Mouse (Mus musculus) cerebellum, adult 2 months (tissue): ENCODE measurements around the gene Fzd7. TPM values are rescaled to one million over a fixed set of nuclear protein-coding genes. Genes with fewer than 3 reads are reported as not detected.
"Not testable (repeated sequence)": the region's sequence is repeated elsewhere in the genome, so short reads cannot be mapped to it uniquely, and the experiment has no call there.

Source experiments
- DNase-seq, 2 experiments: peaks; one replicate each; pipeline ENCODE4 v3.0.0; 2021
- H3K27ac ChIP-seq: fragments of 200-500 bp; 2 replicates; pipeline ENCODE4 v1.5.1; 2012; ENCODE audit warnings: low read length, control low read depth, inconsistent platforms; ENCODE audit not compliant: insufficient read depth
- H3K27me3 ChIP-seq: fragments of 200-500 bp; 2 replicates; pipeline ENCODE4 v1.6.1; 2012; ENCODE audit warnings: inconsistent platforms, mild to moderate bottlenecking, low read length, moderate library complexity; ENCODE audit not compliant: control insufficient read depth, insufficient read depth
- H3K4me1 ChIP-seq: fragments of 200-500 bp; 2 replicates; pipeline ENCODE4 v1.6.1; 2011; ENCODE audit warnings: low read length; ENCODE audit not compliant: control insufficient read depth, insufficient read depth
- H3K4me3 ChIP-seq: fragments of 200-500 bp; replicated peaks from 2 replicates; pipeline ENCODE3; 2011; ENCODE audit warnings: mild to moderate bottlenecking, low read depth, low read length, control low read depth; ENCODE audit not compliant: insufficient read depth
- CTCF ChIP-seq: fragments of 200-500 bp; IDR thresholded peaks from 2 replicates; pipeline ENCODE4 v1.5.1; 2011; ENCODE audit warnings: low read depth, mild to moderate bottlenecking, control low read depth, low read length, moderate library complexity, borderline replicate concordance; ENCODE audit not compliant: insufficient read depth
- POLR2A ChIP-seq: fragments of 200-500 bp; IDR thresholded peaks from 2 replicates; pipeline ENCODE4 v1.6.1; 2011; ENCODE audit warnings: low read length, control low read depth, borderline replicate concordance; ENCODE audit not compliant: insufficient read depth
- WGBS: fragments of 180-500 bp; shearing (Covaris S2); methylation state at CpG from one replicate; pipeline ENCODE4 v1.1.7; 2018; 5-methylcytosine and 5-hydroxymethylcytosine counted together
- polyA plus RNA-seq: library from polyadenylated mRNA; depleted of rRNA; stranded (reverse); fragments of >200 nt; gene quantifications from 2 replicates; pipeline ENCODE4 v1.2.3, GENCODE M21; 2012

The Fzd7 gene
- polyA plus RNA-seq, 1 experiment: 25.0 TPM

DNA sequence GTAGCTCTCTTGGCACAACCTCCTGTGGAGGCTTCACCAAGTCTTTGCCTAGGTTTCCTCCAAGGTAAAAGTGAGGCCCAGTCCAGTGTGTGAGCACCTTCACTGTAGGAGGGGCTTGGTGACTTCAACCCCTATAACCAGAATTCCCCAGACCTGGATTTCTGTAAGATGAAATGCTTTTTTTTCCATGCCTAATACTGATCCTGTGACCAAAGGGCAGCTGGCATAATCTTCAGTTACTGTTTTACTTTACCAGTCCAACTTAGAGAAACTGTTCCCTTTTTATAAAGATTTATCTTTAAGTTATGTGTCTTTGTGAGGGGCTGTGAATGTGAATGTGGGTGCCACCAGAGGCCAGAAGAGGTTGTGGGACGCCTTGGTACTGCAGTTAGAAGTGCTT, 42.3 kb upstream of the Fzd7 start:
- H3K4me3 ChIP-seq: no peak overlapping the region
- TF ChIP-seq POLR2A (no peak), CTCF (no peak)
- no peaks in the 10 kb centered on the region for H3K27me3 ChIP-seq
- peaks cover 5% of the 10 kb centered on the region; the same call in 1 of the 2 replicates for H3K4me1 ChIP-seq
- no peak overlapping the region for H3K27ac ChIP-seq
- DNase-seq: no peak
- 97% methylated on average over 1 of the region's 1 CpGs for WGBS

DNA sequence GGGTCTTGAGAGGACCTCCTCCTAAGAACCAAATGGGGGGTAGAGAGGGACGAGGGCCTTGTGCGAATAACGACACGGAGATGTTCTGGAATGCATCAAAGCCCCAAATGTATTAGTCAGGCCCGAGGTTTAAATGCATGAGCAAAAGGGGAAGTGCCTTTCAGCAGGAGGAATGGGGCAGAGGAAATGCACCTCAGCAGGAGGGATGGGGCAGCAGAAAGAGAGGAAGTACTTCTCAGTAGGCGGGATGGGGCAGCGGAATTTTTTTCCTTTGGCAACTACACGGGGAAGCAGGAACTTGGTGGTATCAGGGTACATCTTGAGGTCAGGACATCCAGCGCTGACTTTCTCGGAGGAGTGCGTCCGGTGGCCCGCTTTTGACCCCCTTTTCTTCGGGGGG, 39.5 kb upstream of the Fzd7 start:
- DNase-seq, H3K27ac ChIP-seq, H3K4me1 ChIP-seq, H3K4me3 ChIP-seq, H3K27me3 ChIP-seq: not testable (repeated sequence)
- WGBS: 93% methylated on average over 14 of the region's 14 CpGs

DNA sequence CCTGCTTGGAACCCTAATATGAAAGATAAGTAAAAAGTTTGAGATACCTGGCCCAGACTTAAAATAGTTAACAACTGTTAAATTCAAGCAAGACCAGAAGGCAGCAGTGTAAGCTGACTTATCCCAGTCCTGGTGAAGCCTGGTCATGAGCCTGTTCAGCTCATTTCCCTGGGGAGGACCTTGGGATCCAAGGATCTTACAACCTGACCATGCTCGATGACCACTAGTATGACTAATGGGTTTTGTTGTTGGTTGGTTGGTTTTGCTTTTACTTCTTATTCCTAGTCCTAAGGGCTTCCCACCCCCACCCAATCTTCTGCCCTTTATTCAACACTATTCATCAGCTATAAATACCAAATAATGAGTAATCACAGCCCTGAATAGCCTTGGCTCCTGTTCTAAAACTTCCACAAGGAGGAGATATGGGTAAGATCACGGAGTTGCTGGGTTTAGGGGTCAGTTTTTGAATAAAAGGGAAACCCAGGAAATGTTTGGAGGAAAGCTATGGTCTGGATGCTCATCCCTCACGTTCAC, 38.0 kb upstream of the Fzd7 start:
- no peak for TF ChIP-seq POLR2A
- TF ChIP-seq CTCF: no peak
- no peak overlapping the region for H3K27ac ChIP-seq

DNA sequence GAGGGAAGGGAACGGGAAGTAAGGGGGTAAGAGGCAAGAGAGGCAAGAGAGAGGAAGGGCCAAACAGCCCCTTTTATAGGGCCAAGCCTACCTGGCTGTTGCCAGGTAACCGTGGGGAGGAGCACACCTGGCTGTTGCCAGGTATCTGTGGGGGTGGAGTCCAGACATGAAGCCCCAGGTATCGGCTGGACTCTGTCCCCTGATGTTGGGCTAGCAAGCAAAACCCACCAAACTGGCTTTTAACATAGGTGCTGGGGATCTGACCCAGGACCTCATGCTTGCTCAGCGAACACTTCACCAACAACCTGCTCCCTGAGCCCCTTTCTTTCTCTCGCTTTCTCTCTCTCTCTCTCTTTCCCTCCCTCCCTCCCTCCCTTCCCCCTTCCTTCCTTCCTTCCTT, 37.0 kb upstream of the Fzd7 start:
- no peak overlapping the region for H3K27ac ChIP-seq
- no peaks in the 10 kb centered on the region for H3K27me3 ChIP-seq
- WGBS: 96% methylated on average over 5 of the region's 5 CpGs
- H3K4me3 ChIP-seq: no peak overlapping the region
- TF ChIP-seq CTCF (no peak), POLR2A (no peak)
- no peak for DNase-seq
- no peaks in the 10 kb centered on the region for H3K4me1 ChIP-seq

More for the DNA sequence above, 38.0 kb upstream of the Fzd7 start:
- no peak for DNase-seq
- 69% methylated on average over 3 of the region's 3 CpGs for WGBS
- Histone ChIP-seq H3K27me3 (no peaks in the 10 kb centered on the region), H3K4me1 (no peaks in the 10 kb centered on the region), H3K4me3 (no peak overlapping the region)

DNA sequence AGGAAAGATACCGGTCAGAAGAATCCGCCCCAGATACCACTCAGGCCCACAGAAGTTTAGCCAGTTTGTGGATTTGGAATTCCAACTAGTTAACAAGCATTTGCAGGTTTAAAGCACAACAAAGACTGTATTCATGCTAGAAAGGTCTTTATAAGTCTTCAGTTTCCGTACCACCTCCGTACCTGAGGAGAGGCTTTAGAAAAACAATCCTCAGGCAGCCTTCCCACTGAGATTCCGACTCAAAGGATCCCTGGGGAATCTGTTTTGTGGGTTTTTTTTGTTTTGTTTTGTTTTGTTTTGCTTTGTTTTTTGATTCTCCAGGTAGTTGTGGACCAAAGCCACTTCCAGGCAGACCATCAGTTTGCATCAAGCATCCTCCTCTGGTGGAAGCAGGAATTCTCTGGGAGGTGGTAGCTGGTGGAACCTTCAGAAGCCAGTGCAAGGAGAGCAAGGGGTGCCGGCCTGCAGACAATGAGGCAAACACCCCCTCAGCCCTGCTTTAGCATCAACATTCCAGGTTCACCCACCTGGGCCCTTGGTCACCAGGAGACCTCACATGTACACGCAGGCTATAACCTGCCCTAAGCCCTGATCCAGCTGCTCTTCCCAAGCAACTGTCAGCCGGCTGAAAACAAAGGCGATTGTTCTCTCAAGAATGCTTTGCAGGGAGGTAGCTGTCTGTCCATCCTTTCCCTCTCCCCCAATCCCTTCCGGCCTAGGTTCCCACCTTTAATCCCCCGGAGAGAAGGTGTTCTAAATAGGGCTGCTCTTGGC, 33.5 kb upstream of the Fzd7 start:
- Histone ChIP-seq H3K27me3 (no peaks in the 10 kb centered on the region), H3K4me1 (no peaks in the 10 kb centered on the region), H3K4me3 (no peak overlapping the region), H3K27ac (no peak overlapping the region)
- no peak for DNase-seq
- no peak for TF ChIP-seq CTCF
- no peak for TF ChIP-seq POLR2A
- WGBS: 76% methylated on average over 11 of the region's 11 CpGs

DNA sequence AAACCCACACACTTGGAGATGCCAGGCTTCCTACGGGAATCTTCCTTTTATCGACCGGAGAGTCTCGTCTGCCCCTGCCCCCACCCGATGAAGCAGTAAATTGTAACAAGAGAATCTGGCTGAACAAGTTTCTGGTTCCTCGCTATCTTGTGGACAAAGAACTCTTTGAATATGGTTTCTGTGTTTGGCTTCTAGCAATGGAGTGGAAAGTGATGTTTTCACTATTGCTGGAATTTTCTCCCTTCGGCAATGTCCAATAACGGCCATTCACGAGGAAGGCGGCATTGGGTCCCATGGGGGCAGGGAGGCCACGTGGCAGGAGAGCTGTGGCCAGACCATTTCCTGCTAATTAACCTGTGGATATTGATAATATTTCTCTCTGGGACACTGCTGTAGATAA, 32.8 kb upstream of the Fzd7 start:
- 72% methylated on average over 11 of the region's 11 CpGs for WGBS

DNA sequence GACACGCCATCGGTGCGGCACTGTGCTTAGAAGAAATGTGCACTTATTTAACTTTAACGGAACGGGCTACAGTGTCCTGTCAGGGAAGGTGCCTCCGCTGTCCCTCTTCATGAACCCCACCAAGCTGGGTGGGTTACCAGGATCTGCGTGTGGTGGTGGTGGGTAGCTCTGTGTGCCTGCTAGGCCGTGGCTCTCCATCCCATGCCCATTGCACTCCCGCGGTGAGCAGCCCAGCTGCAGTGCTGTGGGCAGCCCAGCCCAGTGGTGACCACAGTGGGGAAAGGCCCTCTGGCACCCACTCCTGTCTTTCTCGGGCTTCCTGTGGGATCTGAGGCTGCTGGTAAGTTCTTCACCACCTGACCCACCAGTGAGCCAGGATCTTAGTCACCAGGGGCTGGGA, 31.3 kb upstream of the Fzd7 start:
- WGBS: 82% methylated on average over 11 of the region's 11 CpGs
- Histone ChIP-seq H3K27ac (no peak overlapping the region), H3K27me3 (no peaks in the 10 kb centered on the region), H3K4me1 (no peaks in the 10 kb centered on the region), H3K4me3 (no peak overlapping the region)
- no peak for TF ChIP-seq POLR2A
- TF ChIP-seq CTCF: no peak
- no peak for DNase-seq

More for the DNA sequence above, 32.8 kb upstream of the Fzd7 start:
- Histone ChIP-seq H3K4me1 (no peaks in the 10 kb centered on the region), H3K4me3 (no peak overlapping the region), H3K27ac (no peak overlapping the region), H3K27me3 (no peaks in the 10 kb centered on the region)
- no peak for TF ChIP-seq CTCF
- TF ChIP-seq POLR2A: no peak
- DNase-seq: no peak

DNA sequence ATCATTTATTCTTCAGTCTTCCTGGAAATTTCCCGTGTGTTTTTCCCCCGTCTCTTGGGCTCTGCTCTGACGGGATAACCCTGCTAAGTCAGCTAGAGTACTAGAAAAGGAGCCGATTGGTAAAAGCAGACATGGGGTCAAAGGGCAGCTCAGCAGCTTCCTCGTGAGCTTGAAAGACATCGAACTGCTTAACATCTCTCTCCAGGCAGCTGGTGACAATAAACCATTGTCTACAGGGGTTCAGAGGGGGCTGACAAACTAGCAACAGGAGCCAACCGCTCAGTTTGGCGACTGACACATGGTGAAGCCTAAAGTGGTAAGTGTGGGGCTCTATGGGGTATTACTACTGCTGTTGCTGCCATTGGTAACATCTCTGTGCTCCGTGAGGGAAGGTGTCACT, 30.6 kb upstream of the Fzd7 start:
- no peak overlapping the region for H3K4me3 ChIP-seq
- H3K4me1 ChIP-seq: no peaks in the 10 kb centered on the region
- WGBS: 53% methylated on average over 9 of the region's 9 CpGs
- no peaks in the 10 kb centered on the region for H3K27me3 ChIP-seq
- no peak overlapping the region for H3K27ac ChIP-seq
- TF ChIP-seq POLR2A (no peak), CTCF (no peak)
- no peak for DNase-seq
